Mouse (Mus musculus): Measurements from ENCODE around the gene Stam. TPM values are rescaled to one million over a fixed set of nuclear protein-coding genes. Genes with fewer than 3 reads are reported as not detected.

Stam gene
- 10 to 100 TPM; 30.3 to 37.4 TPM for polyA plus RNA-seq (2017; shearing (Covaris generic))

GRCm38 (mm10) chr2:14073362-14074220 lies at the start of gene Stam:
Stam (plus strand) TSS chr2:14074098.

GRCm38 (mm10) chr2:14055566-14056331 lies 18.1 kb upstream of the Stam start, which contains the start of gene Hacd1:
Hacd1 (minus strand) TSS chr2:14056135.

DNA sequence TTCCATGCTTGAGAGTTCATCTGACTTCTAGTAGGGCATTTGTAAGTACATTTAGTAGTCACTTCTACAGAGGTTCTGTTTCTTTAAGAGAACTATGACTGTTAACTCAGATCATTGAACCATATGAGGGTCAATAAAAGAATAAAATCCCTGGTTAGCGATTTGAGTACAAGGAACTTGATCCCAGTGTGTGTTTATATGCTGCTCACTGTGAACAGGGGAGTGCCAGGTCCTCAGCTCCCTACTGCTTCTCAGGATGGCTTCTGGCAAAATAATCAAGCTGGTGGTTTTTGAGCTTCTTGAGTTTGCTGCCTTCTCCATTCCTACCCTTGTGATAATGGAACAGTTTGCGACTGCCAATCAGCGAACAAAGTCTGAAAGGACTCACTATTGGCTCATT lies 100.4 kb downstream of the Stam start, which contains the start of gene Tmem236:
TSS of gene Tmem236 (plus strand) at position 190 of the 400 bp plus-strand sequence.

Other genes starting within 250 kb of the Stam start
- gene Hacd1, start 18.0 kb upstream of the Stam start, polyA plus RNA-seq (2017; shearing (Covaris generic)) = under 1 TPM in 1 of 2 experiments, not detected in 1; 0.21 TPM
- under 1 TPM; 0.07 to 0.12 TPM for gene Tmem236, start 100.4 kb downstream of the Stam start, polyA plus RNA-seq (2017; shearing (Covaris generic))
- gene Mrc1, start 155.3 kb downstream of the Stam start, polyA plus RNA-seq (2017; shearing (Covaris generic)) = 1 to 10 TPM in 1 of 2 experiments, under 1 TPM in 1; 0.02 to 3.3 TPM